Mouse (Mus musculus) right cerebral cortex, postnatal 25 days (tissue): ENCODE results near the gene Map3k11.

ENCODE experiments used
- DNase-seq: peaks from one replicate; pipeline ENCODE4 v3.0.0; 2022

Map3k11 gene

DNA sequence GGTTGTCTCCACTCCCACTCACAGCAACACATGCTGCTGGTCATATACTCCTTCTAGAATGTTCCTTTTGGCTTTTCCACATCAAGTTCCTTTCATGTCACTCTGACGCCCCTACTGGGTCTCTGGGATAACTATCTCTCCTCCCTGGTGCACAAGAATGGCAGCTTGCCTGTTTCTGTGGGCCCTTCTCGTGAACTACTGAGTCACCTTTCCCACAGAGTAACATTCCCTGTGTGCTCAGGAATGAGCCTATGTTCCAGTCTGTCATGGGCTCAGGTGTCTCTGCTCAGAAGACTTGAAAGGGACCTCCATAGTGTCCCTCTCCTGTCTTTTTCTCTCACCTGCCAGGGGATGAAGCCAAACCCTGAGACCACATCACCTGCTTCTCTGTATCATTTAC lies 50.9 kb downstream of the Map3k11 start:
- no peak for DNase-seq

DNA sequence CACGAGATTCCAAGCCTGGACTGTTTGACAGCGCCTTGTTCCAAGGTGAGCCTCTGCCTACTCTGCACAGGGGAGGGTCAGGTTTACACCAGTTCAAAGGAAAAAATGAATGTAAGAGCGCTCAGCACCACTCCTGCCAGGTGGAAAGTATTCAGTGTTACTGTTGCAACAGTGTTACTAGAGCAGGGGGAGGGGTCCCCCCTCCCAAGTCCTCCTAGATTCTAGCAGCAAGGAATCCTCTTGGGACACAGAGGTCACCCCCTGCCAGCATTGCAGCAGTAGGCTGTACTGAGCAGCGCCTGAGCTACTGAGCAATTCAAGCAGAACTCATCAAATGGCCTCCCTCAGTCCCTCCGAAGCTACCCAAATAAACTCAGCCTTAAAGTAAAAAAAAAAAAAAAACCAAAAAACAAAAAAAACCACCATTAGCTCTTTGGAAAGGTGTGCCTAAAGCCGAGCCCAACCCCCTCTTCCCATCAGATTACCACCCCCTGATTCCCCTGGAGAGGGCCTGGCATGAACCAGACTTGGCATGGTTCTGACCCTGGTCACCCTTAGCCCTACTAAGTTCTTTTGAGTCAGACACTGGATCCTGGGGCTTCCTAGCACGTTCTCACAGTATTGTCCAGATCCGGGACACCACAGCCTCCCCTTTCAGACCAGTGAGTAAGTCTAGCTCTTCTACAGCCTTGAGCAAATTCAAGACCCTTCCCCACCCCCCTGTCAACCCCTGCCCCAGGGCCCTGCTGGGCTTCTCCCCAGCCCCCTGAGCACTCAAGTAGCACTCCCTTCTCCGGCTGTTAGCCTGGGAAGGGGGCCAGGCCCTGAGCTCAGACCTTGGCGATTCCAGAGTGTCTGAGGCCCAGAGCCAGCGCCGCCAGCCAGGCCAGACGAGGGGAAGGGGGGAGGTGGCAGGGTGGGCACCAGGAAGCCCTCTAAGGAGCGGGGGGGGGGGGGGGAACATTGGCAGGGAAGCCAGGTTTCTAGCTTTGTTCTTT lies 52.1 kb downstream of the Map3k11 start, which contains the start of gene Ltbp3:
Ltbp3 (plus strand) TSS at position 585 of the 998 bp plus-strand sequence.
- DNase-seq: no peak

DNA sequence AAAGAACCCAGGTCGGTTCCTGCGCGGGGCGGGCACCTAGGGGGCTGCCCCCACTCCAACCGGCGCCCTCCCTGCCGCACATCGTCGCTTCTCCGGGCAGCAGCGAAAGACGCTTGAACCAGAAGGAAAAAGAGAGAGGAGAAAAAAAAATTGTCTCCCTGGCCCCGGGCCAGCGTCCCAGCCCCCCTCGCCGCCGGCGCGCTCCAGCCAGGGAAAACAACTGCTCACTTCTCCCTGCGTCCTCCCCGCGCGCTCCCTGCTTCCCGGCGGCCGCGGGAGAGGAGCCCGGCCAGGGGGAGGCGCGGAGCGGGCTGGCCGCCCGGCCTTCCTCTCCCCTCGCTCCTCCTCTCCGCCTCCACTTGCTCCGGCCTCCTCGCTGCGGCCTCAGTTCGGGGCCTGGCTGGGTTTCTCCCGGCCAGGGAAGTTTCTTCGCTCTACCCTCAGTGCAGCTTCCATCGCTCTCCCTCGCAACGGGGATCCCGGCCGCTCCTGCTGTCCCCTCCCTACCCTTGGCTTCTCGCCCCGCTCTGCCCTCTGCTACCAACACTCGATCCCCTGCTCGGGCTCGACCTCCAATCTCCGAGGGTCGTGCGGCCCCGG lies 53.2 kb downstream of the Map3k11 start:
- peak; percentile 76 for DNase-seq

DNA sequence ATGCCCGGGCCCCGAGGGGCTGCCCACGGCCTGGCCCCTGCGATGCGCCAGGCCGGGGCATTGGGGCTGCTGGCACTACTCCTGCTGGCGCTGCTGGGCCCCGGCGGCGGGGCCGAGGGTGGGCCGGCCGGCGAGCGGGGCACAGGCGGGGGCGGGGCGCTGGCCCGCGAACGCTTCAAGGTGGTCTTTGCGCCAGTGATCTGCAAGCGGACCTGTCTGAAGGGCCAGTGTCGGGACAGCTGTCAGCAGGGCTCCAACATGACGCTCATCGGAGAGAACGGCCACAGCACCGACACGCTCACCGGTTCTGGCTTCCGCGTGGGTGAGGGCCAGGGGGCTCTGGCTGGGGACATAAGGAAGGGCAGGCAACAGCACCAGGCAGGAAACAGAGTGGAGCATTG lies 53.7 kb downstream of the Map3k11 start:
- DNase-seq: no peak

DNA sequence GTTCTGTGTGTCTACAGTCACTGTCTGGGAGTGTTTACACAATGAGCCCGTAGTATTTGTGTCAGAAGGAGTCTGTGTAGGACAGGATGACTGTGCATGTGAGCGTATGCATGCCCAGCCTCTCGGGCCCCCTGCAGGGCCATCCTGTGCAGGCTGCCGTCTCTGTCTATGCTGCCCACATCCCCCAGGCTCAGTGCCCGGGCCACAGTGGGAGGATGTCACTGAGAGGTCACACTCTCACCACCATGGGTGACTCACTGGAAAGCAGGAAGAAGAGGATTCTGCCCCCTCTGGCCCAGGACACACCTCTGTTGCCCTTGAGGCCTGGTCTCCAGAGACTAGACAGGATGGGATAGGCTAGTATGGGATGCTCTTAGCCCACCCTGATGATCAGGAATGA lies 55.0 kb downstream of the Map3k11 start:
- DNase-seq: no peak

DNA sequence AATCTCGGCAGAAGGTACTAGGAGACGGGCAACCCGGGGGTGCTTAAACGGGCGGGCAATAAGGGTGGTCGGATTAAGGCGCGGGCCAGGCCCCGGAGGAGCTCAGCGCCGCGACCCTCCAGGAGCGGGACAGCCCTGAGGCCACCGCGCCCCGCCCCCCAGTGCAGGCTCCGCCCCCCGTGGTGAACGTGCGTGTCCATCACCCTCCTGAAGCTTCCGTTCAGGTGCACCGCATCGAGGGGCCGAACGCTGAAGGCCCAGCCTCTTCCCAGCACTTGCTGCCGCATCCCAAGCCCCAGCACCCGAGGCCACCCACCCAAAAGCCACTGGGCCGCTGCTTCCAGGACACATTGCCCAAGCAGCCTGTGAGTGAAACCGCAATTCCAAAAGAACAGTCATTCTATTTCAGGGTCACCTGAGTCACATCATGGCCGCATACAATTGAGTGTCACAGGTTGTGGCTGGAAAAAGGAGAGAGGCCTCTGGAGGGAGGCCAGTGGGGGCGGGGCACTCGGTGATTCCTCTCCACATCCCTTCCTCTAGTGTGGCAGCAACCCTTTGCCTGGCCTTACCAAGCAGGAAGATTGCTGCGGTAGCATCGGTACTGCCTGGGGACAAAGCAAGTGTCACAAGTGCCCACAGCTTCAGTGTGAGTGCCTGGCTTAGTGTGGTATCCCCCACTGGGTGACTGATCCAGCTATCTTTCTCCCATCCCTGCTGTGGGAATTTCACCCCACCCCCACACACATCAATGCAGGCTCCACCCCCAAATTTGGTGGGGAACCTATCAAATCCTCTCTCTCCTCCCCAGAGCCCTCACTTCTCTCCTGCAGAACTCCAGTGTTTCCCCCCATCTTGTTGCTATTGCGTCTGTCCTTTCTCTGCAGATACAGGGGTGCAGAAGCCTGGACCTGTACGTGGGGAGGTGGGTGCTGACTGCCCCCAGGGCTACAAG lies 57.5 kb downstream of the Map3k11 start:
- no peak for DNase-seq

DNA sequence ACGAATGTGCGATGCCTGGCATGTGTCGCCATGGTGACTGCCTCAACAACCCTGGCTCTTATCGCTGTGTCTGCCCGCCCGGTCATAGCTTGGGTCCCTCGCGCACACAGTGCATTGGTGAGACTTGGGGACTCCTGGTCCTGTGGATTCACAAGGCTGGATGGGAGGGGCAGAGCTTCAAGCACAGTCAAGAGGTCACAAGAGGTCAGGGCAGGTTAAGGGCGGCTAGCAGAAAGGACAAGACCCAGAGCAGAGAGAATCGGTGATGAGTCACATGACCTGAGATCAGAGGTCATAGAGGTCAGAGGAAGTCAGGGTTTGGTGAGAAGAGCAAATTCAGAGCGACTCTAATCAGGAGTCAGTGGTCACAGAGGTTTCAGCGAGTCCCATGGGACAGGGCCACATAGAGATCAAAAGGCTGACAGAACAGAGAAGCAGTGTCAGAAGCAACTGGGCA lies 58.4 kb downstream of the Map3k11 start:
- DNase-seq: no peak

DNA sequence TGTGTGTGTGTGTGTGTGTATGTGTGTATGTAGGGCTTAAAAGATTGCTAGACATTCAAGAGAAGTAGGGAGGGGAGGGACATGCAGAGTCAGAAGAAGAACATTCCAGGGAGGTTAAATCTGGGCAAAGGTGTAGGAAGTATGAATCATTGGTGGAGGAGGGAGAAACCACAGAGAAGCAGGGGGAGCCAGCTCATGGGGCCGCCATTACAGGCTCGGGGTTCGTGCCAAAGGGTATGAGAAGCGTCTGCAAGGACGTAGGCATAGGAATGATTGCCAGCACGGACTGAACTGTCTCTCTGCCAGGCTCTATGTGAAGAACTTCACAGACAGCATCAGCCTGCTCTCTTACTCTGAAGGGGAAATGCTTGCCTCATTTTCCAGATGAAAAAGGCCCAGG lies 60.9 kb downstream of the Map3k11 start:
- no peak for DNase-seq

DNA sequence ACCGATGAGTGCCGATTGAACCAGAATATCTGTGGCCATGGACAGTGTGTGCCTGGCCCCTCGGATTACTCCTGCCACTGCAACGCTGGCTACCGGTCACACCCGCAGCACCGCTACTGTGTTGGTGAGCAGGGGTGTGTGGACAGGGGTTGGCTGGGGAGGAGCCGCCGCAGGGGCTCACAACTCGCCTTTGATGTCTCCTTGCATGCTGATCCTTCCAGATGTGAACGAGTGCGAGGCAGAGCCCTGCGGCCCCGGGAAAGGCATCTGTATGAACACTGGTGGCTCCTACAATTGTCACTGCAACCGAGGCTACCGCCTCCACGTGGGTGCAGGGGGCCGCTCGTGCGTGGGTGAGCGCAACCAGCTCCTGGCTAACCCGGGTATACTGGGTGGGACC lies 62.4 kb downstream of the Map3k11 start:
- no peak for DNase-seq

DNA sequence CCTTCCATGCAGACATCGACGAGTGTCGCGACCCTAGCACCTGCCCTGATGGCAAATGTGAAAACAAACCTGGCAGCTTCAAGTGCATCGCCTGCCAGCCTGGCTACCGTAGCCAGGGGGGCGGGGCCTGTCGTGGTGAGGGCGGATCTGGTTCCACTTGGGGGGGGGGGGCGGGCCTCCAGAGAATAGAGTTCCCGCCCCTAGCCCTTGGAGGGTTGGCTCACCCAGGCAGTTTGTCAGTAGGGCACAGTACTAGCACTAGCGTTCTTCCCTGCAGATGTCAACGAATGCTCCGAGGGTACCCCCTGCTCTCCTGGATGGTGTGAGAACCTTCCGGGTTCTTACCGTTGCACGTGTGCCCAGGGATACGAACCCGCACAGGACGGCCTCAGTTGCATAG lies 63.2 kb downstream of the Map3k11 start:
- no peak for DNase-seq
